Mouse (Mus musculus): ENCODE results near the gene Maz.
A peak's percentile ranks its signal among the peaks of the same experiment; 100 is the strongest.

The Maz gene

GRCm38 (mm10) chr7:127026984-127027726, at the start of gene Maz:
TSS of gene Maz (minus strand) at chr7:127027037.
- DNase-seq (ENCODE audit: extremely low spot score, low spot score): peak; percentile 99

DNA sequence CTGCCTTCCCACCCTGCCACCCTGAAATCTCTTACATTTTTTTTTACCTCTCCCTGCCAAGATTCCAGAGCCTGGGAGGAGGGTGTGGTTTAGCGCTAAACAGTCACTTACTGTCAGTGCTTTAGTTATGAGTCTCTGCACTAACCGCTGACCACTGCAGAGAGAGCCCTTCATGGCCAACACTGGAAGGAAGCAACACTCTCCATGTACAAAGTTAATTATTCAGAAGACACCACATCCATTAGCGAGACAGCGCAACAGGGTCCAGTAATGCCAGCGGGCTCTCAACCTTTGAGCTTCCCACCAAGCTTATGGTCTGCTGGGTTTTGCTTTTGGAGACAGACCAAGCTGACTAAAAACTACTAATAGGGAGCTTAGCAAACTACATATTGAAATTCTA, 49.4 kb upstream of the Maz start:
- DNase-seq (ENCODE audit: extremely low spot score, low spot score): no peak

DNA sequence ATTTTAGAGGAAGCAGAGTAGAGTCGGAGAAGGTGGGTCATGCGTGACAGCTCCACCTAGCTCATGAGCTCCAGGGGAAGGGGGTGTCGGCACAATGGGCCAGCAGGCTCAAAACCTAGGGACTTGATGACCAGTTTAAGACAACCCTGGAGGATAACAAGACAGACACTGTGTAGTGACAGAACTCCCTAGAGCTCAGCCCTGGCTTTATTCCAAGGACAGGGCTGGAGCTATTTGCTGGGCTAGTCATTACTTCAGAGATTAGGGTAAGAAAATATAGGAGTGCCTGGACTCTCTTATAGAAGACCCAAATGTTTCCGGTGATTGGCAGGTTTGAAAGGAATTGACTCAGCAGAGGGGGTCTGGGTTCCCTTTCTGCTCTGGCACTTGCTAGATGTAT, 46.4 kb upstream of the Maz start:
- DNase-seq (ENCODE audit: extremely low spot score, low spot score): no peak

GRCm38 (mm10) chr7:127070871-127071413, 44.1 kb upstream of the Maz start:
- DNase-seq (ENCODE audit: extremely low spot score, low spot score): no peak

DNA sequence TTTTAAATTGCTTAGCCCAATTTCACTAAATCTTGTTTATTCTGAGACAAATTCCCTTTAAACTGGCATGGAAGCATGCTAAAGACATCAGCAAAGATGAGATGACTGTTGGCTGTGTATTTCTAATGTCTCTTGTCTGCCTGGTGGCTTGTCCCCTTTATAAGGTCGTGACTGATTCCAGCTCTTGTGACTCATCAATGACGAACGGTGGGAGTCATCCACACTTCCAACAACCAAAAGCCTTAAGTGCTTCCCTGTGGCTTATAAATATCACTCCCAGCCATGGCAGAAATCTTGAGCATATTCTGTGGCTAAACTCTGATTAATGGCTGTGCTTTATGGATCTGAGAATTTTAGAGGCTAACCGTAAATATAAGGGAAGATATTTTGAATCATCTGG, 39.5 kb upstream of the Maz start:
- no peak for DNase-seq (ENCODE audit: extremely low spot score, low spot score)

DNA sequence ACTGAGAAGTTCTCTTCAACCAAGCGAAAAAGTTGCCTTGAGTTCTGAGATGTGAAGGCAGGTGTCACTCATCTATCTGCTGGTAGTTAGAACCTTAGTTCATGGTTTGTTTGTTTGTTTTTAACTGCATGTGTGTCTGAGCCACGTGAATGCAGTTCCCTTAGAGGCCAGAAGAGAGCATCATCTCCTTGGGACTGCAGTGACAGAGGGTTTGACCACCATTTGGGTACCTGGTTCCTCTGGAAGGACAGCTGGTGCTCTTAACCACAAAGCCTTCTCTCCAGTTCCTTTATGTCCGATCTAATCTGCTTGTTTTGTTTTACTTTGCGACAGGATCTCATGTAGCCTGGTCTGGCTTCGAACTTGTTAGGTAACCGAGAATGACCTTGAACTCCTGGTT, 38.7 kb upstream of the Maz start:
- DNase-seq (ENCODE audit: extremely low spot score, low spot score): no peak

DNA sequence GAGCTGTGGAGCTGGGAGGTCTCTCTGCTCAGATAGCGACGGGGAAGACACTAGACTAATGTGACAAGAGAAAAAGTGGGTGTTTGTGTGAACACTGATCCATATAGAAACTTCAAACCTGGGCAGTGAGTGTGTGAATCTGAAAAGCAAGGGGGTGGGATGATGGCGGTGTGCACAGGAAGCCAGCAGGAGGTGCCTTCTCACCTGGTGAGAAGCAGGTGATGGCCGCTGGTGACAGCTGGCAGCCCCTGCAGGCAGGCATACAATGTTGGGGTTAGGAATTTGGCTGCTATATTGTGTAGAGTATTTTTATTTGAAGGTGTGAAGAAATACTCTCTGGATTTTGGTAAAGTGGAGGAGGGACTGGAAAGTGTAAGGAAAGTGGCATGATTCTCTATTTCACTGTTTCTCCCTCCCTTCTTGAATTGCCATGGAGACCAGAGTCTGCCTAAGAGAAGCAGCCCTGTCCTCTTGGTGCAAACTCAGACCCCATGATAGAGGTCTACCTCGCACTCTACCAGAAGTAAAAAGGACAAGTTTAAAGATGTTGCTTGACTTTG, 28.3 kb upstream of the Maz start:
- DNase-seq (ENCODE audit: extremely low spot score, low spot score): no peak

DNA sequence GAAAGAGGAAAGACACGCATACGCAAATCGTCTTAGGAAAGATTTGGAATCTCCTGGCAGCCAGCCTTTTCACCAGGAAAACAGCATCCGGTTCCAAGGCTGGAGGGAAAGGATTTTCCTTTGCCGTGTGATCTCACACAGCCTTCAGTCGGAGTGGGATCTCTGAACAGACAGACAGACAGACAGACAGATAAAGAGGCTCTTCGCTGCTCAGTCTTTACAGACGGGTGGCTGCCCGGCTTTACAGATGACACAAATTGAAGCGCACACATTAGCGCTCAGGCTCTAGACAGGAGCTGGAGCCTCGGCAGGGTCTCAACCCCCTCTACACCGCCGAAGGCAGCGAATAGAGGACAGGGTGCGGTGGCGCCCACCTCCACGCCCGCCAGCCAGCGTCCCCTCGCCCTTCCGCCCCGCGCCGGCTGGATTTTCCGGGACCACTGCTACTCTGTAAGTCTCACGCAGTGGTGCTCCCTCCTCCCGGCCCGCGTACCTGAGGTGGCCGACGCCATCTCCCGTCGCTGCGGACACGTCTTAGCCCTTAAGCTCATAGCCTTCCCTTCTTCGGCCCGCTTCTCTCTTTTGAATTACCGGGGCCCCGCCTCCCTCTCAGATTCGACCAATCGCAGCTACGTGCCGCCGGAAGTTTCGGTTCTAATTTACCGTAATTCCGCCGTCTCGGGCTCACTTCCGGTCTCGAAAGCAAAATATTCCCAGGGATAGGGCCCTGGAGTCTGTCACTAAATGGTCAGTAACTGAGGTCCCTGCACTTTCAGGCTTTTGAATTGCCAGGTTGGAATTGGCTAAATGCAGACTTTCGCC, 15.2 kb upstream of the Maz start, which contains the start of gene Kif22:
Gene Kif22, minus strand, starts transcription at position 621 of the 822 bp plus-strand sequence.
- peak; percentile 90 for DNase-seq (ENCODE audit: extremely low spot score, low spot score)

GRCm38 (mm10) chr7:127031244-127031643, 4.4 kb upstream of the Maz start:
- DNase-seq (ENCODE audit: extremely low spot score, low spot score): no peak

GRCm38 (mm10) chr7:127030172-127030571, 3.3 kb upstream of the Maz start:
- no peak for DNase-seq (ENCODE audit: extremely low spot score, low spot score)

- no peak for DNase-seq (ENCODE audit: extremely low spot score, low spot score)
Measured at GRCm38 (mm10) chr7:127027885-127028284, 1.0 kb upstream of the Maz start.

GRCm38 (mm10) chr7:127026616-127026983, 237 bp downstream of the Maz start:
- no peak for DNase-seq (ENCODE audit: extremely low spot score, low spot score)

GRCm38 (mm10) chr7:127026161-127026600, 656 bp downstream of the Maz start:
- peak; percentile 86 for DNase-seq (ENCODE audit: extremely low spot score, low spot score)

- DNase-seq (ENCODE audit: extremely low spot score, low spot score): peak; percentile 57
Measured at GRCm38 (mm10) chr7:127025556-127026160, 1.2 kb downstream of the Maz start.

GRCm38 (mm10) chr7:127024755-127025555, 1.9 kb downstream of the Maz start:
- DNase-seq (ENCODE audit: extremely low spot score, low spot score): peak; percentile 78

DNA sequence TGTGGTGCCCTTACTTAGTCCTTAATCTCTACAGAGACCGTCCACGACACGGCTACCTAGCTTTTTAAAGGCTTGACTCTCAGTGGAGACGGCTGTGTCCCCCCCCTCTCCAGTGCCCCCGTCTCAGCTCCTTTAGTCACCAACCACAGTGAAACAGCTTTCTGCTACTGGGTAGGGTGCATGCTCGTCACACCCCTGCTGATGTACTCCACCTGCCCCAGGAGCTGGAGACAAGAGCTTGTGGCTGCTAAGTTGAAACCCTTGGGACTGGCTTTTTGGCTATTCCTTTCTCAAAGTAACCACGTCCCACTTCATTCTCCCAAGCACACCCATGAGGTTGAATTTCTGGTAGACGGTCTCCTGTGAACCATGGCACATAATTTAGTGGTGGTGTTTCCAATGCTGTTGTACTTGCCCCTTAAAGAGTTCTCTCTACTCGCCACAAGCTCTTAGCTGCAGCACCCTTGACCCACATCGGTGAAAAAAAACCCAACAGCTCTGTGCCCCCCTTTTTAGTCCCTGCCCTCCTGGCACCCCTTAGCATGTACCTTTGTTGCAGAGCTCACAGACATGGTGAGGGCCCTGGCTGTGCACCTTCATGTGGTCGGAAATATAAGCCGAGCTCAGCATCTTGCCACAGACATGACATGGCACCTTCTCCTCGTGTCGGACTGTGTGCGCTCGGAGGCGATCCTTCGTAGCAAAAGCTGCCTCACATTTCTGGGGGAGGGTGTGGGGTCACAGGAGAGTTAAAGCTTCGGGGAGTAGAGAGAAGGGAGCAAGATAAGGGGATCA, 2.7 kb downstream of the Maz start:
- peak; percentile 21 for DNase-seq (ENCODE audit: extremely low spot score, low spot score)

DNA sequence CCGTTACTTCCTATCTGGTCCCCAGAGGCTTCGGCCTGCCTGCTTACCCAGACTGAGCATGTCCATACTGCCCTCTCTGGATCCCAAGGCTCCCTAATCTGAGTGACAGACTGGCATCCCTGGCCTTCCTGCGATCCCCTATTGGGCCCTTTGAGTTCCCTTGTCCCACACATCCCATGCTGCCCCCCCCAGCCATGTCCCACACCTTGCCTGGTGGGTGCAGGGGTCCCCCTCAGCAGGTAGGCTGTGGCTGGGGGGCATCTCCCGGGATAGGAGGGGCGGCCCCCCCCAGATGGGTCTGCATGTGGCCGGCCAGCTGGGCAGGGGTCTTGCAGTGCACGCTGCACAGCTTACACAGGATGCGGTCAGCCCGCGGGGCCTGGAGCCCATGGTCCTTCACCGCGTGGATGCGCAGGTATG, 3.6 kb downstream of the Maz start:
- peak; percentile 17 for DNase-seq (ENCODE audit: extremely low spot score, low spot score)

- no peak for DNase-seq (ENCODE audit: extremely low spot score, low spot score)
Measured at GRCm38 (mm10) chr7:127022528-127023271, 4.1 kb downstream of the Maz start.
